Mouse (Mus musculus): ENCODE measurements around the gene Olfr1389. TPM values are rescaled to one million over a fixed set of nuclear protein-coding genes. Genes with fewer than 3 reads are reported as not detected.

Gene Olfr1389
- not detected in 2 replicates for polyA plus RNA-seq (2015; fragmentation: Nextera tagmentation; extraction: Ambion mirVana)

GRCm38 (mm10) chr11:49422767-49423166 is at the start of gene Olfr1389:
Olfr1389 (plus strand) TSS chr11:49423067.

GRCm38 (mm10) chr11:49436411-49436810 is 13.5 kb downstream of the Olfr1389 start, which contains the start of gene Olfr1388:
Olfr1388 (plus strand) TSS chr11:49436624.

GRCm38 (mm10) chr11:49455043-49455442 is 32.2 kb downstream of the Olfr1389 start, which contains the start of gene Olfr1387:
Olfr1387 (plus strand) TSS chr11:49455343.

GRCm38 (mm10) chr11:49464746-49465145 is 41.9 kb downstream of the Olfr1389 start, which contains the start of gene Olfr1386:
Olfr1386 (plus strand) TSS chr11:49465046.

Other genes with a start within 250 kb of the Olfr1389 start
- gene Btnl9, start 235.9 kb upstream of the Olfr1389 start, polyA plus RNA-seq (2015; fragmentation: Nextera tagmentation; extraction: Ambion mirVana), result 1.8 and 5.9 TPM in 2 replicates
- gene Zfp62, start 219.8 kb upstream of the Olfr1389 start, polyA plus RNA-seq (2015; fragmentation: Nextera tagmentation; extraction: Ambion mirVana), result 13.7 and 19.6 TPM in 2 replicates
- gene Mgat1, start 178.9 kb upstream of the Olfr1389 start, polyA plus RNA-seq (2015; fragmentation: Nextera tagmentation; extraction: Ambion mirVana), result 46.9 and 73.3 TPM in 2 replicates
- gene Olfr1393, start 144.8 kb upstream of the Olfr1389 start, polyA plus RNA-seq (2015; fragmentation: Nextera tagmentation; extraction: Ambion mirVana), result 0.13 TPM in 1 of 2 replicates, not detected in the other
- 0.04 TPM in 1 of 2 replicates, not detected in the other for gene Olfr1392, start 137.8 kb upstream of the Olfr1389 start, polyA plus RNA-seq (2015; fragmentation: Nextera tagmentation; extraction: Ambion mirVana)
- not detected in 2 replicates for gene Olfr10, start 118.3 kb upstream of the Olfr1389 start, polyA plus RNA-seq (2015; fragmentation: Nextera tagmentation; extraction: Ambion mirVana)
- gene Olfr1391, start 100.3 kb upstream of the Olfr1389 start, polyA plus RNA-seq (2015; fragmentation: Nextera tagmentation; extraction: Ambion mirVana), result not detected in 2 replicates
- gene Olfr1390, start 87.9 kb upstream of the Olfr1389 start, polyA plus RNA-seq (2015; fragmentation: Nextera tagmentation; extraction: Ambion mirVana), result not detected in 2 replicates
- not detected in 2 replicates for gene Olfr1388, start 13.6 kb downstream of the Olfr1389 start, polyA plus RNA-seq (2015; fragmentation: Nextera tagmentation; extraction: Ambion mirVana)
- gene Olfr1387, start 32.3 kb downstream of the Olfr1389 start, polyA plus RNA-seq (2015; fragmentation: Nextera tagmentation; extraction: Ambion mirVana), result not detected in 2 replicates
- not detected in 2 replicates for gene Olfr1386, start 42.0 kb downstream of the Olfr1389 start, polyA plus RNA-seq (2015; fragmentation: Nextera tagmentation; extraction: Ambion mirVana)
- gene Olfr1385, start 66.0 kb downstream of the Olfr1389 start, polyA plus RNA-seq (2015; fragmentation: Nextera tagmentation; extraction: Ambion mirVana), result not detected in 2 replicates
- not detected in 2 replicates for gene Olfr1384, start 83.7 kb downstream of the Olfr1389 start, polyA plus RNA-seq (2015; fragmentation: Nextera tagmentation; extraction: Ambion mirVana)
- not detected in 2 replicates for gene Olfr1383, start 96.6 kb downstream of the Olfr1389 start, polyA plus RNA-seq (2015; fragmentation: Nextera tagmentation; extraction: Ambion mirVana)
- gene Olfr1382, start 105.2 kb downstream of the Olfr1389 start, polyA plus RNA-seq (2015; fragmentation: Nextera tagmentation; extraction: Ambion mirVana), result not detected in 2 replicates
- not detected in 2 replicates for gene Olfr1381, start 120.4 kb downstream of the Olfr1389 start, polyA plus RNA-seq (2015; fragmentation: Nextera tagmentation; extraction: Ambion mirVana)
- not detected in 2 replicates for gene Olfr1380, start 133.8 kb downstream of the Olfr1389 start, polyA plus RNA-seq (2015; fragmentation: Nextera tagmentation; extraction: Ambion mirVana)
- 3.2 and 6.6 TPM in 2 replicates for gene Flt4, start 186.2 kb downstream of the Olfr1389 start, polyA plus RNA-seq (2015; fragmentation: Nextera tagmentation; extraction: Ambion mirVana)
- gene Scgb3a1, start 240.5 kb downstream of the Olfr1389 start, polyA plus RNA-seq (2015; fragmentation: Nextera tagmentation; extraction: Ambion mirVana), result 0.47 and 0.92 TPM in 2 replicates